Mouse (Mus musculus) left cerebral cortex, adult 18-20 months (tissue): Measurements from ENCODE around the gene Alox5. TPM values are rescaled to one million over a fixed set of nuclear protein-coding genes. Genes with fewer than 3 reads are reported as not detected.

Experiments
- DNase-seq, 2 experiments: peaks; one replicate each; pipeline ENCODE4 v3.0.0; 2021 to 2022; ENCODE audit warnings: low spot score in 2 of 2, mixed read lengths in 1 of 2
- total RNA-seq, 2 experiments: library from RNA; stranded (reverse); gene quantifications; 2 replicates each; pipeline ENCODE4 v1.2.3; 2021

The Alox5 gene
- total RNA-seq, 2 experiments from 2014 or later: 1.4 to 1.5 TPM

- DNase-seq: no peak
Observed at GRCm38 (mm10) chr6:116418487-116418886, 42.5 kb downstream of the Alox5 start.

DNA sequence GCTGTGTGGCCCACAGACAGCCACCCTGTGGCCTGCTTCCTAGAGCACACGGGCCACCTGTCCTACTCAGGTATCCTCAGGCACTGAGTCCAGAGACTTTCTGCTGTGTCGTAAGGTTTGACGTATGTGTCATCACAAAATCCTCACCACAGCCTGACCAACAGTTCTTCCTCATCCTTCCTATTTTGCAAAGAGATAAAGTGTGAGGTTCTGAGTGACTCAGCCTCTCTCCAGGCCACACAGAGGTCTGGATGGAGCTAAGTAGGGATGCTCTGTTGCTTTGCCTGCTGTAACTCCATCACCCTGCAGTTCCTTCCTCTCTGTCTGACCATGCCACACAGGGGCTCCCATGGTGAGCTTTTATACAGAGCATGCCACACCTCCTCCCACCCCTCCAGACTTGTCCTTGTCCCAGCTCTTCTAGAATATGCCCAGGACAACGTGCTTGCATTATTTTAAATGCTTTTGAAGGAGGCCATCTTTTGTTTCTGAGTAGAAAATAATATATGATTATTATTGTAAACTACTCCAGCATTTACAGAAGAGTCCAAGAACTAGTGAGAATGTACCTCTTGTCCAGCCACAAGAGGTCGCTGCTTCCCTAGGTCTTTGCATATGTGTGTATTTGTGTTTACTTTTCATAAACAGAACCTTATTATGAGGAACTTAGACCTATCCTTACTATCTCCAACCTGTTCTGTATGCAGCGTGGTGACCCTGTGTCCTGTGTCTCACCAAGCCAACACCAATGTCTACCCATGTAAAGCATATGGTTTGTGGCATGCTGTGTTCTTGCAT is 43.3 kb downstream of the Alox5 start:
- DNase-seq: no peak

DNA sequence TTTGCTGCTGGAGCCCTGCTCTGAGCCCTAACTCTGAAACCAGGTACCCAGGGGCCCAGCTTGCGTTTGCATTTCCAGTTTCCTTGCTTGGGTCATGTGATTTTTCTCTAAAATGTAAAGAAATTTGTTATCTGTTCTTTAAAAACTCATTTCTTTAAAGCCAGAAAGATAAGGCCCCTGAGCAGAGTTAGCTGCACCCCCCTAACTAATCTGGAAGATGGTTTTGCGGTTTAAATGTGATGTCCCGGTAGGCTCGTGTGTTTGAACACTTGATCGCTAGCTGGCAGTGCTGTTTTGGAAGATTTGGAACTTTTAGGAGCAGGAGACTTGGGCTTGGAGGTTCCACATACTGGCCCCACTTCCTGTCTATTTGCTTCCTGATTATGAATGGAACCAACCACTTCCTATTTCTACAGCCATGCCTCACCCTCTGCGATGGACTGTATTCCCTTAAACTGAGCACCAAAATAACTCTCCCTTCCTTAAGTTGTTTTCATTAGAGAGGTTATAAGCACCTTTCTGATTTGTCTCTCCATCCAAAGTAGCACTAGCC is 44.9 kb downstream of the Alox5 start:
- DNase-seq: no peak

- no peak for DNase-seq
Observed at GRCm38 (mm10) chr6:116415126-116415676, 45.8 kb downstream of the Alox5 start.

GRCm38 (mm10) chr6:116412546-116413325 is 48.2 kb downstream of the Alox5 start:
- no peak for DNase-seq

GRCm38 (mm10) chr6:116411716-116412115 is 49.3 kb downstream of the Alox5 start:
- DNase-seq: no peak

GRCm38 (mm10) chr6:116410436-116410835 is 50.5 kb downstream of the Alox5 start:
- no peak for DNase-seq

DNA sequence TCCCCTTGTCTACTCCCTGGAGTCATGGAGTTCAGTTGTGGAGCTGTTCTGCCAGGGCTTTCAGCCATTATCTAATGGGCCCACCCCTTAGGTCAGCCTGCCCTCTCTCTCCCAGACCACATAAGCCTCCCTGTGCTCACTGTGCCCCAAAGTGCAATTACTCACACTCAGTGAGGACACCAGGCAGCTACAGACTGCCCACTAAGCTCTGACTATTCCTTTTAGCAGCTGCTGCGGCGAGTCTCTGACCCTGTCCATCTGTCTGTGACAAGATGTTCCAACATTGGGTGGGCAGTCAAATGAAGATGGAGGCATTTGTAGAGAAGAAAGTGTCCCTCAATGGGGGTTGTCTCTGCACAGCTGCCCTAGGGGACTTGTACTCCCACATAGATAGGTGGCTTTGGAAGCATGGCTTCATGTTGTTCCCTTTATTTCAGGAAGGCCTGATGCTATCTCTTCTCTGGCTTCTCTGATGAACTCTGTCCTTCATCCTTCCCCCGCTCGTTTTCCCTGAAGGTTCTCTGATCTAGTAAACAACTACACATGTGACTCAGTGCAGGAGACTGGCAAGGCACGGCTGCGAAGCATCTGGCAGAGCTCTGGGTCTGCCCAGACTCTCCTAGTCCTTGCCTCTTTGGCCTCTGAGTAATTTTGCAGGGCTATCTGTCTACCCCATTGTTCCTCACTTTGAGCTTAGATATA is 52.9 kb downstream of the Alox5 start:
- DNase-seq: no peak

DNA sequence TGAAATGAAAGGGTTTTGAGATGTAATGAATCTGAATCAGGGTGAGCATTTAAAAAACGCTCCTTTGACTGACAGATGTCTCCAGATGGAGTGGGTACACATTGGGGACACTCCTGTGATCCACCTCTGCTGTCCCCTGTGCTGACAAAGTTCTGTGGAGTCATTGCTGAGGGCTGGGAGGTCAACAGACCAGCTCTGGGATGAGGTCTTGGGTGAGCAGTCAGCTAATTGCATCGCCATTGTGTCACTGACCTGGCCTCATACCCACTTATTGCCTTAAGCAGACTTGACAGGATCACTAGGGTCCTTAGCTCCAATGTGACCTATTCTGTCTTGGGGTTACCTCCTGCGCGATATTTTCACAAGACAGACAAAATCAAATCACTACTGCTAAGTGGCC is 53.8 kb downstream of the Alox5 start:
- DNase-seq: no peak

- DNase-seq: no peak
Observed at GRCm38 (mm10) chr6:116406680-116407079, 54.3 kb downstream of the Alox5 start.

- DNase-seq: no peak
Observed at GRCm38 (mm10) chr6:116406152-116406551, 54.8 kb downstream of the Alox5 start.

- no peak for DNase-seq
Observed at GRCm38 (mm10) chr6:116405715-116406114, 55.3 kb downstream of the Alox5 start.

DNA sequence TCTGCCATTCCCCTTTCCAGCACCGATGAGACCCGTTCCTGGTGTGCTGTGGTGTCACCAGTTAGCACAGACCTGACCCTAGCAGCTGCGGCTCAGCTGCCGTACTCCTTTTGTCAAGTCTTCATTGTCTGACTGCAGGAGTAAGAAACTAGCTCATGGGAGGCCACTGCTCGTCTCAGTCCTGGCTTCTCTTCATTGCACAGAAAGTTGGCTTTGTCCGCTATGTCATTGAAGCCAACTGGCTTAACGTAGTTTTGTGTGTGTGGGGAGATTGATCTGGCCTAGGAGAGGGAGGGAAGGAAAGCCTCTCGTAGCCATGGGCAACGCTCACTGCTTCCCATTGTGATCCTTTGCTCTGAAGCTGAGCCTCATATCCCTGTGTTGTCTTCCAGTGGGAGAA is 55.7 kb downstream of the Alox5 start:
- no peak for DNase-seq

DNA sequence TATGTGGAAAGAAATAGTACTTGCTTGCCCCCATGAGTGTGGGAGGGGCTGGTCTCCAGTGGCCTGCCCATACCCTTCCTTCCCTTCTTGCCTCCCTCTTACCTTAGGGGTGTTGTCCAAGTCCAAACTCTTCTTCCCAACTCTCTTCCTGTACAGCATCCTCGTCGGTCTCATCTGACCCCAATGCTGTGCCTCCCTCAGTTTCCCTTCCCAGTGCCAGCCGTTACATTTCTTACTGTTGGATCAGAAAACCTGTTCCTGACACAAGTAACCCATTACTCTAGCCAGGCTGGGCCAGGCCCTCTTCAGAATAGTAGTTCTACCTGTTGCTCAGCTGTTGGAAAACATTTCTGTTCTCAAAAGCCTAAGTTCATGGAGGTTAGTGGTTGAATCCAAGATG is 58.6 kb downstream of the Alox5 start:
- no peak for DNase-seq

DNA sequence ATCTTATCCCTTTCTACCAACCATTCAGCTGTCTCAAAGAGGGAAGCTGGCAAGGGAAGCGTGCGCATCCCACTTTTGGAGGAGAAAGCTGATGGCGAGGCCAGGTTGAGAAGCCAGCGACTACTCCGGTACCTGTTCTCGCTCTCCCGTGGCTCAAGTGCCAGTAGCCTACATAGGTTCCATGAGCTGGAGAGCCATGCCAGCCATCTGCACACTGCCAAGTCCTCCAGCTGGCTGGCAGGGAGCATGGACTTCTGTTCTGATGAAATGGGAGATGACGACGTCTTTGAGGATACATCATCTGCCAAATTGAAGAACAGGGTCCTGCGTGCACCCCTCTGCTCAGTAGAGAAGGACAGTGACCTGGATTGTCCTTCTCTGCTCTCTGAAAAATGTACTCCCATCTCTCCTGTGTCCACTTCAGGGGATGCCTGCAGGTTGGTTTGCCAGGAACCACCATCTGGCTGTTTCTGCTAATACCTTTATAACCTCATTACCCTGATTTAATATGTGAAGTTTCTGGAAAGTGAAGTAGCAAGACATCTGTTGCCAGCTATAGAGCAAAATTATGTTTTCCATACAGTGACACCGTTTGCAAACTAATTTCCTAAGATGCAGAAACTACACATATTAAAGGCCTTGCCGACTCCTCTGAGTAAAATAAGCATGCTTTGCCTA is 59.1 kb downstream of the Alox5 start:
- no peak for DNase-seq

DNA sequence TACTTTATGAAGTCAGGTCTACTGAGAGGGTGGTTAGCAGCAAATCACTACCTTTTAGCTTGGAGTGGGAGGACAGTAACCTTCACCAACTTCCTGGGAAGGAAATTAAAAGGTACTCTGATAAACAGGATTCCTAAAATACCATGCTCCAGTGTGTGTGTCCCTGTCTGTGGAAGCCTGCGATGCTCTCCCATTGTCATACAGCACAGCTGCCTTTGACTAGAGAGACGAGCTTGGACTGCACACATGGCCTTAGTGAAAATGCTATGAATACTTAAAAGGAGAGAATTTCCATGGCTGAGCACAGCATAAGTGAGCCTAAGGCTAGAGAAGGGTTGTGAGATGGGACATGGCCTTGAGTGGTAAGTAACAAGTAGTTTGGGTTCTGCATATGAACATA is 62.8 kb downstream of the Alox5 start:
- DNase-seq: no peak

DNA sequence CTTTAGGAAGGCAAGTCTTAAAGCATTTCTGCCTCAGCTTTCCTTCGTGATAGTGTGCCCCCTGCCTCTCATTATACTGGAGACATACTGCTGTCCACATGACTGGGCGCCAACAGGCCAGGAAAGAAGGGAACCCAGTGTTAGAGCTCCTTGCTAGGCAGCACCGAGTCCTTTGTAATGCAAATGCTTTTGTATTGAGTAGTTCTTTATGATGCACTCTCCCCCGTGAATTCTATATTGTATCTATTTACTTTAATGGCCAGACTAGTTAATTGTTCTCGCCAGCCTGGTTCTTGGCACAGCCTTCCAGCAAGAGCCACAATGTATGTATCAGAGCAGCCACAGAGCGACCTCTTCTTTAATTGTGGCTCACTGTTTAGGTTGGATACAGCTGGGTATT is 63.4 kb downstream of the Alox5 start:
- DNase-seq: no peak

DNA sequence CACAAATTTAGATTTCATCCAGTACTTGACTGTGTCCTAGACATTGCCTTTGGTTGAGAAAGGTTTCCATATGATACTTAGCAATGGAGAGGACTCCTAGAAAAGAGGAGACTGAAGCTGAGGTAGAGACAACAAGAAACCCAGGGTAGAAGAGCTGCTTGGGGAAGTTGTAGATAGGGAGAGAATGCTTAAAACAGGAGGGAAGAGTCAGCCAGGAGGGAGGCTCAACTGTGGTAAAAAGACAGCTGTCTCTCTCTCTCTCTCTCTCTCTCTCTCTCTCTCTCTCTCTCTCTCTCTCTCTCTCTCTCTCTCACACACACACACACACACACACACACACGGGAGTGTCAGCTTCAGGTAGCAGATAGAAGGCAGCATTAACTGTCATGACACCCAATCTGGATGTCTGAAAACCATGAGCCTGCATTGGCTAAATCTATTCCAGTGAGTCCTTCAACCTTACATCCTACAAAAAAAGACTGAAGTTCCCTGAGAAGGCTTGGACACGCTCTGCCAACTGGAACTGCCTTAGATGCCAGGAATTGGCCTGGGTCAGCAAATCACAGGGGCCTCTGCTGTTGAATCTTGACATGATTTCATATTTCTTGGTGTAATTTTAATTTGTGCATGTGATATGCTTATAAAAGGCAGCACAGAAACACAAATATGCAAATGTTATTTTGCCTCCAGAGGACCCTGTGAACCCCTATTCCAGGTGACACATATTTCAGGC is 65.9 kb downstream of the Alox5 start:
- DNase-seq: no peak

DNA sequence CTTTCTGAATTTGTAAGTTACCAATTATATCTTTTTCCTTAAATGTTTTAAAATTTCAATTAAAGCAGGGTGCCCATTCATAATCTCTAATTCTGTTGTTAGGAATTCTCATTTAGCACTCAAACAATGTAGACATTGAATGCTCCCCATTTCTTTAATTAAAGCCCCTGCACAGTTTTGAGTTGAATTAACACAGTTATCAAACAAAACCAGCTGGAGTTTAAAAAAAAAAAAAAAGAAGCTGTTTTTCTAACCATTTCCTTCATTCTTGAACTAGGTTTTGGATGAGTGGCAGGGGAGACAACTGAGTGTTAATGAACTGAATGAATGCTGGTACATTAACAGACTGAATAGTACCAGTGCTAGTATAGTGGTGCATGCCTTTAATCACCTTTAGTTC is 71.5 kb downstream of the Alox5 start:
- DNase-seq: no peak

- no peak for DNase-seq
Observed at GRCm38 (mm10) chr6:116388068-116388467, 72.9 kb downstream of the Alox5 start.
